Mouse (Mus musculus) ES-Bruce4 (cell line): ENCODE results near the gene Npepps. TPM values are rescaled to one million over a fixed set of nuclear protein-coding genes. Genes with fewer than 3 reads are reported as not detected.

Experiments
- H3K27ac ChIP-seq: 2 replicates; pipeline ENCODE4 v1.5.1; 2012; ENCODE audit warnings: low read length, inconsistent platforms; ENCODE audit not compliant: insufficient read depth
- H3K27me3 ChIP-seq: 2 replicates; pipeline ENCODE4 v1.6.1; 2012; ENCODE audit warnings: mild to moderate bottlenecking, low read length, inconsistent platforms; ENCODE audit not compliant: control insufficient read depth, poor library complexity, insufficient read depth, severe bottlenecking
- H3K36me3 ChIP-seq: 2 replicates; pipeline ENCODE4 v1.6.1; 2012; ENCODE audit warnings: inconsistent platforms, mild to moderate bottlenecking, low read length, moderate library complexity; ENCODE audit not compliant: control insufficient read depth, poor library complexity, insufficient read depth, severe bottlenecking
- H3K4me1 ChIP-seq: one replicate; pipeline ENCODE4 v1.8.1; 2011; ENCODE audit warnings: low read length; ENCODE audit not compliant: control insufficient read depth, insufficient read depth
- H3K4me3 ChIP-seq: 2 replicates; pipeline ENCODE4 v1.5.1; 2011; ENCODE audit warnings: low read depth, mild to moderate bottlenecking, low read length
- H3K9ac ChIP-seq: 2 replicates; pipeline ENCODE4 v1.6.1; 2012; ENCODE audit warnings: low read depth, mild to moderate bottlenecking, inconsistent platforms; ENCODE audit not compliant: poor library complexity, severe bottlenecking
- H3K9me3 ChIP-seq: replicated peaks from 2 replicates; pipeline ENCODE4 v1.6.1; 2012; ENCODE audit warnings: mild to moderate bottlenecking, low read length, inconsistent platforms; ENCODE audit not compliant: control insufficient read depth, poor library complexity, insufficient read depth, severe bottlenecking
- CTCF ChIP-seq: IDR thresholded peaks from one replicate; pipeline ENCODE4 v1.8.1; 2011; ENCODE audit warnings: low read depth, low read length
- EP300 ChIP-seq: IDR thresholded peaks from 2 replicates; pipeline ENCODE4 v1.6.1; 2011; ENCODE audit warnings: low read depth, low read length; ENCODE audit not compliant: insufficient read depth
- POLR2A ChIP-seq: IDR thresholded peaks from one replicate; pipeline ENCODE4 v1.8.1; 2011; ENCODE audit warnings: low read length; ENCODE audit not compliant: insufficient read depth
- polyA plus RNA-seq: library from polyadenylated mRNA; stranded (reverse); fragments of >200 nt; gene quantifications from 2 replicates; pipeline ENCODE4 v1.2.4, GENCODE M21; 2011; ENCODE audit warnings: low read depth; ENCODE audit not compliant: missing spikeins, insufficient read depth, insufficient read length

Gene Npepps
- polyA plus RNA-seq, 1 experiment = 213 TPM

DNA sequence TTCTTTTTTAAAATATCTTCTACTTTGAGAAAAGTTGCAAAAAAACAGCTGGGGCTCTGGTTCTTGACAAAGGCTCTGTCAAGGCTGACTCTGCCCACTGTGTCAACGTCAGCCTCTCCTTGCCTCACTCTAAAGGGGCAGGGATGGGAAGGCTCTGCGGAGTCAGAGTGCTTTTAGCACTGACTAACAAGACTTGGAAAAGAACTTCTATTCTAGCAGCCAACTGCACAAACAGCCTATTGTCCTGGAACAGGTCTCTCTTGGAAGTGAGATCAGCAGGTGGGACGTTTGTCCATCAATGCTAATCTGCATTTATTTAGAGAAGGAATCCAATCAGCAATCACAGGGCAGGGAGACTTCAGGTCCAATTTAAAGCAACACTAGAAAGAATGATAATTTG lies 57.0 kb downstream of the Npepps start:
- H3K27me3 ChIP-seq = no peaks in the 10 kb centered on the region
- TF ChIP-seq POLR2A (no peak), EP300 (peak; percentile 59; the same call in 1 of the 2 replicates), CTCF (no peak)
- H3K36me3 ChIP-seq = peaks cover 71% of the 10 kb centered on the region
- H3K27ac ChIP-seq = no peak overlapping the region
- H3K9ac ChIP-seq = no peak overlapping the region
- peaks cover 2% of the 10 kb centered on the region for H3K4me1 ChIP-seq
- H3K4me3 ChIP-seq = no peak overlapping the region
- H3K9me3 ChIP-seq = no peaks in the 10 kb centered on the region

DNA sequence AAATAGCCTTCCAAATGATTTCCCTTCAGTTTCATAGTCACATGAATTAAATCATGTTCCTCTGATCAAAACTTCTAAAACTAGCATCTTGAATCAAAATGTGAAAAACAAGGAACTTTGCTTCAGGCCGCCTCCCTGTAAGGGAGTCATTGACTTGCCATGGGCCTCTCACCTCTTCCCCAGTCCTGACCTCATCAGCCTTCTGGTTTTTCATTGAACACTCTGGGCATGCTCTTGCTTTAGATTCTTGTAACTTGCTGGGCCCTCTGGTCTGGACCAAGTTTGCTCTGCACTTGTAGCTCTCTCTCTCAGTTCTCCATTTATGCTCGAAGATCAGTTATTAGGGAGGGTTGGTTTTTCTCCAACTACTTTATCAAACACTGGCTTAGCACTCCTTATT lies 58.8 kb downstream of the Npepps start:
- H3K9me3 ChIP-seq = no peaks in the 10 kb centered on the region
- peaks cover 76% of the 10 kb centered on the region for H3K36me3 ChIP-seq
- H3K4me3 ChIP-seq = no peak overlapping the region
- H3K9ac ChIP-seq = no peak overlapping the region
- peaks cover 2% of the 10 kb centered on the region for H3K4me1 ChIP-seq
- TF ChIP-seq EP300 (no peak), POLR2A (no peak), CTCF (no peak)
- no peak overlapping the region for H3K27ac ChIP-seq
- no peaks in the 10 kb centered on the region for H3K27me3 ChIP-seq

DNA sequence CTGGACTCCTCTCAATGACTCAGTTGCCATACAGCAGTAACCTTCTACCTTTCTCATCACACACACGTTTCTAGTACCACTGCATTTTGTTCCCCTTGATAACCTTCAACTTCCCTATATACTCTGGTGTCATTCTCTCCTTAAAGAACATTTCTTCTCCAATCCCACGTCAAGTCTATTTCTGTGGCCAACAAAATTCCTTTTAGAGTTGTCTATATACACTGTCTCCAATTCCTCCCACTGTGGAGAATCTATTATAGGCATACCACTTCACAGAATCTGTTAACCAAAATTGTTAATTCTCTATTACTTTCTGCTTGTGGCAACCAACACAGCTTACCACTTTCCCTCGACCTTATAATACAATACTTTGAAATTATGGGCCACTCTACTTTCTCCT lies 60.2 kb downstream of the Npepps start:
- H3K36me3 ChIP-seq = peaks cover 77% of the 10 kb centered on the region

DNA sequence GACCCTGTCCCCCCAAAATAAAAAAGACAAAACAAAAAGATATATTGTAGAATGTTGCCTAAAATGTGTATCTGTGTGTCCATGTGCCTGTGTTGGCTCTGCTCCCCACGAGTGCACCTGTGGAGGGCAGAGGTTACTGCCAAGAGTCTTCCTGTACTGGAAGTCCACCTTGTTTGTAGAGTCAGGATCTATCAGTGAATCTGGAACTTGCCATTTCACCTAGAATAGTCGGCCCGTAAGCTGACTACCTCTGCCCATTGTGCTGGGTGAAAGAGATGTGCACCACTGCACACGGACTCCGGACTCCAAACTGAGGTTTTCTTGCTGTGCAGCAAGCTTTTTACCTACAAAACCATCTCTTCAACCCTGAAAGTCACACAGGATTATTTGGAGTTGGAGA lies 66.0 kb downstream of the Npepps start:
- Histone ChIP-seq H3K4me1 (no peaks in the 10 kb centered on the region), H3K9me3 (no peaks in the 10 kb centered on the region), H3K36me3 (peaks cover 78% of the 10 kb centered on the region), H3K9ac (no peak overlapping the region), H3K27ac (no peak overlapping the region), H3K4me3 (no peak overlapping the region), H3K27me3 (no peaks in the 10 kb centered on the region)
- TF ChIP-seq EP300 (no peak), CTCF (no peak), POLR2A (no peak)

More for the DNA sequence above, 60.2 kb downstream of the Npepps start:
- Histone ChIP-seq H3K9ac (no peak overlapping the region), H3K27ac (no peak overlapping the region), H3K9me3 (no peaks in the 10 kb centered on the region), H3K4me3 (no peak overlapping the region), H3K27me3 (no peaks in the 10 kb centered on the region), H3K4me1 (peaks cover 2% of the 10 kb centered on the region)
- TF ChIP-seq EP300 (no peak), CTCF (no peak), POLR2A (no peak)

DNA sequence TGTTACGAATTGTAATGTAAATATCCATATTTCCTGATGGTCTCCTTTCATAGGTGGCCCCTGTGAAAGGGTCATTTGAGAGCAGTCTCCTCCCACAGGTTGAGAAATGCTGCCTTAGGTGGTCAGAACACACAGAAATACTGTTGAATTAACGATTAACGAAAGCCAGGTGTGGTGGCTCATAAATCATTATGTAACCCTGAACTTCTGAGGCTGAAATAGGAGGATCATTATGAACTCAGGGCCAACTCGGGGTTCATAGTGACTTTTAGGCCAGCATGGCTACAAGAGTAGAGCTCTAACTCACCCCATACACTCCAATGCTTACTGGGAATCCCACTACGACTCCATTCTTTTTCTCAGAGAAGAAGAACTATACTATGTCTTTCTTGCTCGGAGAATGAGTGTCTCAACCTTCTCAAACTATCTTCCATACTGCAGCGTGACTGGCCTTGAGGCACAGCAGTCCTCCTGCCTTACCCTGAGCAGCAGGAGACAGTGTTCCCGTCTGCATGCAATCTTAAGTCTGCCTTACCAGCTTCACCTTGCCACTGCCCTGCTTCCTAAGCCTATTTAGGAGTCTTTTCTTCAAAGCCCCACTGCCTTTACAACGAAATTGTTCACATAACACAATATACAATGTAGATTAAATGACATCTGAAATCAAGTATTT lies 69.6 kb downstream of the Npepps start:
- peaks cover 66% of the 10 kb centered on the region for H3K36me3 ChIP-seq
- no peak for TF ChIP-seq POLR2A
- TF ChIP-seq CTCF = no peak
- TF ChIP-seq EP300 = no peak

DNA sequence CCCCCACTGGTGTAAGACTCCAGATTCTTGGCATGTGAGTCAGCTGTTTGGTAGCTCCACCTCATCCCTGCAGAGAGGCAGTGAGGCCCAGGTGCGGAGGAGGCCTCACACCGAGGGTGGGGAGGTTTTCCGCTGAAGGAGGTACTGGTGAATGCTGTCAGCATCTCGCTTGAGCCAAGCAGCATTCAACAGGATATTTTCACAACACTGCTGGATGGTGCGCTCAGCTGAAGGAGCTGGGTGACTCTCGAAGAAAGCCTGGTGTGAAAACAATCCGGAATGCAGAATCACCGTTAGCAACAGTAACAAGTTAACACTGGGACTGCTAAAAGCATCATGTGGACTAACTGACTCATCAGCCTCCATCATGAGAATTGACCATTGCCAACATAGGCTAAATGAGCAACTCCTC lies 73.4 kb downstream of the Npepps start:
- Histone ChIP-seq H3K4me3 (no peak overlapping the region), H3K9me3 (no peaks in the 10 kb centered on the region), H3K27me3 (no peaks in the 10 kb centered on the region), H3K27ac (peak overlapping the region; percentile 55; the same call in 1 of the 2 replicates), H3K9ac (no peak overlapping the region), H3K4me1 (no peaks in the 10 kb centered on the region), H3K36me3 (peaks cover 30% of the 10 kb centered on the region)
- peak; percentile 50; the same call in 1 of the 2 replicates for TF ChIP-seq EP300
- TF ChIP-seq CTCF = no peak

More for the DNA sequence above, 69.6 kb downstream of the Npepps start:
- Histone ChIP-seq H3K9me3 (no peaks in the 10 kb centered on the region), H3K27me3 (no peaks in the 10 kb centered on the region), H3K27ac (no peak overlapping the region), H3K9ac (no peak overlapping the region), H3K4me3 (no peak overlapping the region), H3K4me1 (no peaks in the 10 kb centered on the region)
